Mouse (Mus musculus): ENCODE data around the gene Gm4340.
"Not testable (repeated sequence)": the region's sequence is repeated elsewhere in the genome, so short reads cannot be mapped to it uniquely, and the experiment has no call there.

Gm4340 gene

GRCm38 (mm10) chr10:104193742-104194141 is at the start of gene Gm4340:
Gene Gm4340, plus strand, starts transcription at chr10:104194042.
- not testable (repeated sequence) for DNase-seq (ENCODE audit: low spot score in 2 of 2)

- not testable (repeated sequence) for DNase-seq (ENCODE audit: low spot score in 2 of 2)
These were observed 42.6 kb upstream of the Gm4340 start, which contains the start of gene Gm6763 for GRCm38 (mm10) chr10:104151197-104151596. Gene Gm6763, plus strand, starts transcription at chr10:104151497.

DNA sequence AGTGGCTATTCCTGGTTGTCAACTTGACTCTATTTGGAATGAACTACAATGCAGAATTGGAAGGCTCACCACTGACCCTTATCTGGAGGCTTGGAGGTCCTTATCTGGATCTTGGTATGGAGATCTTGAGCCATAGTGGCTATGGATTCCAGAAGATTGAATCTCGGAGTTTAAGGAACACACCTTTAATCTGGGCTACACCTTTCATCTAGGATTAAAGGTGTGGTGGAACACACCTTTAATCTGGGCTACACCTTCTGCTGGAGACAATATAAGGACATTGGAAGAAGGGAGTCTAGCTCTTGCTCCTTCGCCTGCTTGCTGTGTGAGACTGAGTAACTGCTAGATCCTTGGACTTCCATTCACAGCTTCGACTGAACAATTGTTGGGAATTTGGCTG is 34.1 kb upstream of the Gm4340 start, which contains the start of gene Gm8764:
Gene Gm8764 (plus strand): TSS at position 301 of the 400 bp plus-strand sequence.
- not testable (repeated sequence) for DNase-seq (ENCODE audit: low spot score in 2 of 2)

- not testable (repeated sequence) for DNase-seq (ENCODE audit: low spot score in 2 of 2)
These were observed 25.6 kb upstream of the Gm4340 start, which contains the start of gene Gm21304 for GRCm38 (mm10) chr10:104168215-104168614. Gene Gm21304, plus strand, starts transcription at chr10:104168515.

DNA sequence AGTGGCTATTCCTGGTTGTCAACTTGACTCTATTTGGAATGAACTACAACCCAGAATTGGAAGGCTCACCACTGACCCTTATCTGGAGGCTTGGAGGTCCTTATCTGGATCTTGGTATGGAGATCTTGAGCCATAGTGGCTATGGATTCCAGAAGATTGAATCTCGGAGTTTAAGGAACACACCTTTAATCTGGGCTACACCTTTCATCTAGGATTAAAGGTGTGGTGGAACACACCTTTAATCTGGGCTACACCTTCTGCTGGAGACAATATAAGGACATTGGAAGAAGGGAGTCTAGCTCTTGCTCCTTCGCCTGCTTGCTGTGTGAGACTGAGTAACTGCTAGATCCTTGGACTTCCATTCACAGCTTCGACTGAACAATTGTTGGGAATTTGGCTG is 17.1 kb upstream of the Gm4340 start, which contains the start of gene Gm21312:
Gene Gm21312 (plus strand): TSS at position 301 of the 400 bp plus-strand sequence.
- DNase-seq (ENCODE audit: low spot score in 2 of 2), result not testable (repeated sequence)

GRCm38 (mm10) chr10:104185233-104185632 is 8.6 kb upstream of the Gm4340 start, which contains the start of gene Gm20765:
Gene Gm20765, plus strand, starts transcription at chr10:104185533.
- DNase-seq (ENCODE audit: low spot score in 2 of 2), result not testable (repeated sequence)

- DNase-seq (ENCODE audit: low spot score in 2 of 2), result no peak
These were observed 15.8 kb downstream of the Gm4340 start for GRCm38 (mm10) chr10:104209655-104210054.

DNA sequence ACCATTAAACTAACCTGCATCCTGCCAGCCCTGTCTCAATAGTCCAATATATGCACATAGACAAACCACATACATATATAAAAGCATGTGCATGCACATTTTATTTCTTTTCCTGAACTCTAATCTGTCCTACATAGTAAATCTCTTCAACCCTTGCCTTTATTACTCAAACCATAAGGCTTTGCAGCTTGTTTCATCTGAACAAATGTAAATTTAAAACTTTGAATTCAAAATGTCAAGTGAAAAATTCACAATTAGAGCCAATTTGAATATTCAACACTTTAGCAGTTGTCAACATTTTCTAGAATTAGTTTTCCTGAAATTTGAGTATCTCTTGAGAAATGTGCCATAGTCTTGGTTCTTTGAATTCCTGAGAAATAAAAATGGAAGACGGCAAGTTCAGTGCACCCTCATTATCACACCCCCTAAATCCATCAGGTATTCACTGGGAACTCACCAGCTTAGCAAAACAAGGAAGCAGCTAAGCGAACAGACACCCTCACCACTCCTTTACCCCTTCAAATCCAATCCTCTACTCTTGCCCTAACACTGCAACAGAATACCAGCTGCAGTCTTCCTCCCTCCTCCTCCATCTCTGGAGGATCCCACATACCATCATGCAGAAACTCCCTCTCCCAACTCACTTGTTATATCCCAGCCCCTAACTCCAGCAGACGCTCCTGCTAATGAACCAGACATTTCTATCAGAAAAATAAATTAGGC is 16.6 kb downstream of the Gm4340 start:
- DNase-seq (ENCODE audit: low spot score in 2 of 2), result no peak

DNA sequence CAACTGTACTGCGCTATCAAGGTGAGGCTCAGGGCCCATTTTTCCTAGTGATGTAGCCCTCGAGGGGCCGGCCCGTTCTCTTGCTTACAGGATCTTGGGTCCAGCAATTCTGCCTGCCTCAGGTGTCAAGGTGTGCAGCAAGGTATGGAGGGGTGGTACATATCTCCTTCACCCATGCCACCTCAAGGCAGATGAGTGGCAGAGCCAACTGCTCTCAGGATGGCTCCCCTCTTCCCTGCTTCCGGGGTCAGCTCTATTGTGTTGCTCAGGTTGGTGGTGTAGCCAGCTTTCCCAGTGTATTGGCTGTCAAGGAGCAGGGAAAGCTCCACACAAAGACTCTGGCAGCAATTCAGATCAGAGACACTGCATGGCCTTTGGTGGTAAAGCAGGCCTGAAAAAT is 20.7 kb downstream of the Gm4340 start:
- DNase-seq (ENCODE audit: low spot score in 2 of 2), result no peak

DNA sequence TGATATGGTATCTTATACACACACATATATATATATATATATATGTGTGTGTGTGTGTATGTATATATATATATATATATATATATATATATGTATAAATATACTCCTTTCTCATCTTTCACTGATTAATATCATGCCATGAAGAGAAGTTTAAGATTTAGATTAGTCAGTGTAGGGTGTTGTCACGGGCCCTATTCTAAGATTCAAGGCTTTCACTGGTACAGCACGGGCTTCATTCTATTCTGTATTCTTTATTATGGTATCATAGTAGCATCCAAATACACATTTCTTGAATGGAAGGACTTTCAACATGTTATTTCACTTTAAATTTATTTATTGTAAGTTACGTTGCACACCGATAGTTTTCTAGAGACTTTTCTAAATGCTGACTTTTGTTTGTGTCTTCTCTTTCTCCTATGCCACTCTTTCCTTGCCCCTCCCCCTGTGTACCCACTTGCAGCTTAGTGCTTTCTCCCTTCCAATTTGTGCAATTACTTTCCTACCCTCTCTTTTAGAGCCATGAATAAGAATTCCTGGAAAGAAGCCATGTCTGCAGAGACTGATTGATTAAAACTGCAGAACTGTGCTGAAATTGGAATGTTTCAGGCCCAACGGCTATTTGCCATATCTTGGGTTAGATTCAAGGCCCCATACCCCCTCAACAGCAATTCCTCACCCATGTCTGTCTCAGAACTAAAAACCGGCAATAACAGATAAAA is 26.6 kb downstream of the Gm4340 start:
- no peak for DNase-seq (ENCODE audit: low spot score in 2 of 2)

Data from right cerebral cortex, postnatal 36 days (tissue).